Mouse (Mus musculus) heart, adult 2 months (tissue): ENCODE measurements around the gene Cbl. TPM values are rescaled to one million over a fixed set of nuclear protein-coding genes. Genes with fewer than 3 reads are reported as not detected.
A peak's percentile ranks its signal among the peaks of the same experiment; 100 is the strongest.

ENCODE experiments used
- DNase-seq, 2 experiments: peaks; one replicate each; pipeline ENCODE4 v3.0.0; 2021
- H3K27ac ChIP-seq: fragments of 200-600 bp; 2 replicates; pipeline ENCODE4 v1.8.1; 2022
- H3K27me3 ChIP-seq: fragments of 200-500 bp; 2 replicates; pipeline ENCODE4 v1.6.1; 2012; ENCODE audit warnings: mild to moderate bottlenecking, low read length, inconsistent platforms, mixed read lengths; ENCODE audit not compliant: control insufficient read depth, insufficient read depth
- H3K36me3 ChIP-seq: fragments of 200-500 bp; 2 replicates; pipeline ENCODE4 v1.6.1; 2012; ENCODE audit warnings: low read length, inconsistent platforms; ENCODE audit not compliant: control insufficient read depth, insufficient read depth
- H3K4me1 ChIP-seq: fragments of 200-500 bp; 2 replicates; pipeline ENCODE4 v1.6.1; 2011; ENCODE audit warnings: low read length; ENCODE audit not compliant: control insufficient read depth, insufficient read depth
- H3K4me3 ChIP-seq: fragments of 200-600 bp; 2 replicates; pipeline ENCODE4 v1.8.1; 2022
- H3K79me2 ChIP-seq: fragments of 200-500 bp; replicated peaks from 2 replicates; pipeline ENCODE4 v1.6.1; 2012; ENCODE audit warnings: mild to moderate bottlenecking, inconsistent platforms, low read length, moderate library complexity, mixed read lengths; ENCODE audit not compliant: control insufficient read depth, insufficient read depth
- H3K9ac ChIP-seq: fragments of 200-500 bp; 2 replicates; pipeline ENCODE4 v1.6.1; 2012; ENCODE audit warnings: low read depth, mild to moderate bottlenecking, control low read depth, inconsistent platforms, low read length, mixed read lengths
- CTCF ChIP-seq: fragments of 200-600 bp; IDR thresholded peaks from 2 replicates; pipeline ENCODE4 v1.8.1; 2022; ENCODE audit warnings: antibody characterized with exemption, mild to moderate bottlenecking, moderate library complexity
- EP300 ChIP-seq: fragments of 200-500 bp; IDR thresholded peaks from 2 replicates; pipeline ENCODE4 v1.6.1; 2011; ENCODE audit warnings: low read depth, low read length, control low read depth; ENCODE audit not compliant: insufficient read depth
- POLR2A ChIP-seq: fragments of 200-500 bp; IDR thresholded peaks from 2 replicates; pipeline ENCODE4 v1.6.1; 2011; ENCODE audit warnings: mild to moderate bottlenecking, low read depth, low read length, control low read depth; ENCODE audit not compliant: insufficient read depth
- WGBS: fragments of 180-500 bp; shearing (Covaris S2); methylation state at CpG from one replicate; pipeline ENCODE4 v1.1.7; 2018; 5-methylcytosine and 5-hydroxymethylcytosine counted together
- intact Hi-C: fragments of 180-260 bp; cut with DNase I; formaldehyde crosslinking; loops from one replicate; pipeline ENCODE4 v1.15.1; 2025
- polyA plus RNA-seq: library from polyadenylated mRNA; depleted of rRNA; stranded (reverse); fragments of >200 nt; gene quantifications from 2 replicates; pipeline ENCODE4 v1.2.3, GENCODE M21; 2012
- total RNA-seq, 2 experiments: library from RNA; stranded (reverse); gene quantifications; 2 replicates each; pipeline ENCODE4 v1.2.3; 2021

Gene Cbl
- total and polyA plus RNA-seq, 3 experiments = 5.0 to 18.7 (median 17.8) TPM

DNA sequence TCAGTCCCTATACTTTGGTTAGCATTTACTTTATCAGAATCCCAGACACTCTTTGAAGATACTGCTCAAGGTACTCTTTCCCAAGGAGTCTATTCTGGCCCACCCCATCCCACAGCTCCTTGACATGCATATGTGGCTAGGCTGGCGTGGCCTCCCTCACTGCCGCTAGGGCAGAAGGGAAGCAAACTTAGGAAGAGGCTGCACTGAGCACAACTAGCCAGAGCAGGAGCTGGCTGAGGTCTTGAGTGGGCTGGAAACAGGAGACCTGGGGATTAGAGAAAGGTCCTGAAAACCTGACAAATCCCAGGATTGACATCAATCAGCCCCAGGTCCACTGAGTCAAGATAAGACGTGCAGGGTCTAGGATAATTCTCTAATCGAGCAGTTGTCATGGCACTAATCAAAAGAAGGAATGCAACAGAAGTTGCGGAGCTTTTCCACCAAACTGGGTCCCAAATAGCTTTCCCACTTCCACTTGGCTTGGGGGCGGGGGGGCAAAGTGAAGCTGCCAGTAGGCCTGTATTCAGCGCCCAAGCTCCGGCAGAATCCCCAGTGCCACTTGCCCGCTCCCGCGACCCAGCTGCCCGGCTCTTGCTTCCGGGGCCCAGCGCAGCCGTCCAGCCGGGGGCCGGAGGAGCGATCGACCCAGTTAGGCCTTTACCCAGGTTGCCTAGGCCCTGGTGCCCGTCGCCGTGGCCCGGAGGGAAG lies 33.6 kb upstream of the Cbl start:
- H3K36me3 ChIP-seq = no peaks in the 10 kb centered on the region
- H3K4me1 ChIP-seq = peaks cover 4% of the 10 kb centered on the region; the same call in 1 of the 2 replicates
- H3K27ac ChIP-seq = peak overlapping the region; percentile 91
- H3K9ac ChIP-seq = peak overlapping the region; percentile 95
- TF ChIP-seq CTCF = peak; percentile 36
- TF ChIP-seq EP300 = no peak
- no peak; the same call in 1 of the 2 replicates for TF ChIP-seq POLR2A
- no peaks in the 10 kb centered on the region for H3K79me2 ChIP-seq
- no peaks in the 10 kb centered on the region for H3K27me3 ChIP-seq
- H3K4me3 ChIP-seq = peak overlapping the region; percentile 59
- intact Hi-C loops = loop anchor here (2.0 to 10.0 kb wide), 2 partner anchors 19 to 283 kb away; no protein-coding TSS in a partner anchor
- 4% methylated on average over 23 of the region's 23 CpGs for WGBS
- DNase-seq = peak; percentile 39 to 55

DNA sequence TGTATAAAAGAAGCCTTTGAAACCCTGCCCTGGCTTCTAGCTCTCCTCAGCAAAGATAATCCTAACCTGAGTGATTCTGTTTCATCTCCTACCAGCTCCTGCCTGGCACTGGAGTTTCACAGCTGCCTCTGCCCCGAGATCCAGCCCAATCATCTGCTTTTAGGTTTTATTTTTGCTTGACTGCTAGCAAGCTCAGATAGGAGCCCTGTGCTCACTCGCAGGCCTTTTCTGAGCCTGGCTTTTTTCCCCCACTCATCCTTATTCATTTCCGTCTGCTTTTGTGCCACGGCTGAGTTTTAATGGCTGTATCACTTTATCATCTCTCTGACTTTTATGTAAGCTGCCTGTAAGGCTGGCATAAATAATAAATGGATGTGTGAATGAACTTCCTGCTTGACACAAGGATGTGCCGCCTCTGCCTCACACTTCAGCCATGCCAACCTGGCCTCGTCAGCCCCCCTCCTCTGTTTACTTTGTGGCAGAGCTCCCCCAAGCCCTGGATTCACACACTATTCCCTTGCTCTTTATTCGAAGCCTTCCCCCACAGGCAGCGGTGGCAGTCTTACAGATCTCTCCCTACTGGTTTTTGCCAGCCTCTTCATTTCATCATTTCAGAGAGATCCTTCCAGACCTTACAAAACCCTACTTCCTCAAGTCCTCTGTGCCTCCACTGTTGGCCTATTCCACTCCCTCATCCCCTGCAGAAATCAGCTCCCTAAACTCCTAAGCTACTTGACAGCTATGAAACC lies 32.8 kb upstream of the Cbl start:
- H3K36me3 ChIP-seq = no peaks in the 10 kb centered on the region
- peak overlapping the region; percentile 59; the same call in 1 of the 2 replicates for H3K4me3 ChIP-seq
- TF ChIP-seq POLR2A (no peak), CTCF (no peak), EP300 (no peak)
- peak overlapping the region; percentile 91; the same call in 1 of the 2 replicates for H3K27ac ChIP-seq
- H3K4me1 ChIP-seq = peaks cover 4% of the 10 kb centered on the region; the same call in 1 of the 2 replicates
- intact Hi-C loops = loop anchor here (10.0 kb wide), 1 partner anchor 282 kb away; no protein-coding TSS in a partner anchor
- no peaks in the 10 kb centered on the region for H3K79me2 ChIP-seq
- no peak for DNase-seq
- H3K27me3 ChIP-seq = no peaks in the 10 kb centered on the region
- peak overlapping the region; percentile 95 for H3K9ac ChIP-seq
- 77% methylated on average over 8 of the region's 8 CpGs for WGBS

DNA sequence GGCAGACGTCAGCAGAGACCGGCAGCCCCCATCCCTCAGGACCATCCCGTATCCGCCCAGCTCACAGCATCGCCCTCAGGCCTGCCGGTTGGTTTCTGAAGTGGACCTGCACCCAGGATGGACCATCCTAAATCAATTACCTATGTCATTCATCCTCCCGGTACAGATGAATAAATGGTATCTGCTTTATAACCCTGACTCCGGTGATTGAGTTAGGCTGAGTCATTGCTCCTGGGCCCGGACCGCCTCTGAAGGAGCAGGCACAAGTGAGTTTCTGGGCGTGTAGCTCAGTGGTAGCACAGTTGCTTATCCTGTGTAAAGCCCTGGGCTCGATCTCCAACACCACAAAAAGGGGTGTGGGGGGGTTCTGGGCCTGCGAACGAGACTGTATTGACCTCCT lies 27.5 kb upstream of the Cbl start:
- Histone ChIP-seq H3K4me3 (no peak overlapping the region), H3K4me1 (no peaks in the 10 kb centered on the region; the same call in 1 of the 2 replicates), H3K27me3 (no peaks in the 10 kb centered on the region), H3K79me2 (no peaks in the 10 kb centered on the region), H3K27ac (no peak overlapping the region), H3K9ac (no peak overlapping the region), H3K36me3 (no peaks in the 10 kb centered on the region)
- intact Hi-C loops = loop anchor here (10.0 kb wide), 1 partner anchor 277 kb away; no protein-coding TSS in a partner anchor
- TF ChIP-seq POLR2A (no peak), CTCF (no peak), EP300 (no peak)
- DNase-seq = no peak
- WGBS = 93% methylated on average over 14 of the region's 14 CpGs

DNA sequence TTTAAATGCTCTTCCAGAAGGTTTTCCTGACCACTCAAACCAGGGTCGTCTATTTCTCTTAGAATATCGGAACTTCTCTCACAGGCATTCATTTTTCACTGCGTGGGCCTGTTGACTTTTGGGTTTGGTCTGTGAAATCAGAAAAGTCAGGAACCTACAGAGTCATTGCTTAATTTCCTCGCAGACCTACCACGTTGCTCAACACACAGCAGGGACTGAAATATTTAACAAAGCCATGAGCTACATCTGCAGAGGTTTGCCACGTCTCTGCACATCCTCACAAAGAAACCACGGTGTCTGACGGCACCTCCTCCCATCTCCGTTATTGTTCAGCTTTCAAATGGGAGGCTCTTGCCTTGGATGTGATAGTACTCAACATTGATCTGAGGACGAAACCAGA lies 25.2 kb upstream of the Cbl start:
- Histone ChIP-seq H3K9ac (no peak overlapping the region), H3K79me2 (no peaks in the 10 kb centered on the region), H3K27ac (no peak overlapping the region), H3K36me3 (no peaks in the 10 kb centered on the region), H3K4me1 (no peaks in the 10 kb centered on the region), H3K27me3 (no peaks in the 10 kb centered on the region), H3K4me3 (no peak overlapping the region)
- intact Hi-C loops = no loop called here
- no peak for DNase-seq
- no peak for TF ChIP-seq POLR2A
- no peak for TF ChIP-seq CTCF
- no peak for TF ChIP-seq EP300
- WGBS = 82% methylated on average over 10 of the region's 10 CpGs

DNA sequence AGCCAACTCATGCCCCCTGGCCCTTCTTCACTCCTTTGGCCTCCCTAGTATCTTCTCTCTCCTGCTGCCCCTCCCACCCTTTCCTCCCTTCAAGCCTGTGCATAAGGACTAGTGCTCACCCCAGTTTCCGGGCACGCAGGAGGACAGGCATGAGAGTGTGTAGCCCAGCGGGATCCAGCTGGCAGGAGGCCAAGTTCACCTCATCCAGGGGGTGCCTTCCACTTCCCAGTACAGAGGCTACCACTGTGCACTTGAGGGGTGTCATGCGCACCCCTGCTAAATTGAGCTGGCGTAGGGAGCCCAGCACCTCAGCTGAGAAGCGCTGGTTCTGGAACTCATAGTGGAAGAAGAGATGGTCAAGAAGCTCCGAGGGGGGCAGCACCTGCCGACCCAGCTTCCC lies 22.4 kb upstream of the Cbl start:
- H3K79me2 ChIP-seq = no peaks in the 10 kb centered on the region
- intact Hi-C loops = no loop called here
- H3K27ac ChIP-seq = no peak overlapping the region
- H3K36me3 ChIP-seq = no peaks in the 10 kb centered on the region
- DNase-seq = no peak
- no peaks in the 10 kb centered on the region for H3K4me1 ChIP-seq
- no peak overlapping the region for H3K9ac ChIP-seq
- TF ChIP-seq EP300 = no peak
- no peak for TF ChIP-seq POLR2A
- no peak for TF ChIP-seq CTCF
- H3K27me3 ChIP-seq = no peaks in the 10 kb centered on the region
- H3K4me3 ChIP-seq = no peak overlapping the region
- 68% methylated on average over 8 of the region's 8 CpGs for WGBS
